Mouse (Mus musculus) layer of hippocampus, postnatal 10 days (tissue): ENCODE measurements around the gene Ush1c. TPM values are rescaled to one million over a fixed set of nuclear protein-coding genes. Genes with fewer than 3 reads are reported as not detected.

Experiments
- DNase-seq, 2 experiments: peaks; one replicate each; pipeline ENCODE4 v3.0.0; 2021; ENCODE audit warnings: low spot score in 2 of 2
- long read RNA-seq: library from polyadenylated mRNA; stranded (forward); transcript quantifications from one replicate; pipeline ENCODE4 v2.0.0, GENCODE M21; 2023
- total RNA-seq, 2 experiments: library from RNA; stranded (reverse); gene quantifications; 2 replicates each; pipeline ENCODE4 v1.2.3; 2021

The Ush1c gene
- under 1 TPM in 1 of 2 experiments, not detected in 1; 0.21 TPM for total RNA-seq
- long read RNA-seq, result 0 reads

DNA sequence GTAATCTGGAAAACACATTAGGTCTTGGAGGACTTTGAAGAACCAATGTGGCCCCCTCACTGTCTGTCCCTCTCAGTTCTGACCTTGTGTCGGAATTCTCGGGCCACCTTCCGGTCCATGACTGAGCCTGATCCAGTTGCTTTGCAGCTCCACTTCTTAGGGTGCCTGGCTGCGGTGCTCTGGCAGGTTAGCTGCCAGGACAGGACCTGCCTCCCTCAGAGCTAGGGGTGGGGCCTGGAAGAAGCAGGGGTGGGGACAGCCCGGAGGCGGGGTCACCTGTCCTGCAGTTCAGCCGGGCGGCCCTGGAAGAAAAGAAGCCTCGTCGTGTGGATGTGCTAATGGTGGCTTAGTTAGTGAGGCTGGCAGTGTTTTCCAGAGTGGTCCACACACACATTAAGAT, at the start of gene Ush1c:
Ush1c (minus strand) TSS at position 158 of the 400 bp plus-strand sequence.
- DNase-seq, result no peak

DNA sequence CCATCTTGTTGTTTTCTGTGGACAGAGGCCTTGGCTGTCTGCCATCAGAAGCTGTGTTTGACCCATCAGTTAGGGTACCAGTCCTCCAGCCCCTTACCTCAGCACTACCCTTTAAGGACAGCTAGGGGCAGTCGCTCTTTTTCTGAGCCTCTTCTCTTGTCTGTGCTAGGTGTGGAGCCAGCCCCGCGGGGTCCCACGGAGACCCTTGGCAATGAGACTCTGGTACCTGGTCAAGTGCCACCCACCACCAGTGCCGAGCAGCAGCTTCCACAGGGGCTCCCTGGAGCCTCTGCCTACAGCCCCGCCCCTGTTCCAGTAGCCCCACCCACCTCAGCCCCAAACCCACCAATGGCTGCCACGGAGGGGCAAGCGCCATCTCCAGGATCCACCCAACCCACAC, 48.7 kb upstream of the Ush1c start:
- no peak for DNase-seq

DNA sequence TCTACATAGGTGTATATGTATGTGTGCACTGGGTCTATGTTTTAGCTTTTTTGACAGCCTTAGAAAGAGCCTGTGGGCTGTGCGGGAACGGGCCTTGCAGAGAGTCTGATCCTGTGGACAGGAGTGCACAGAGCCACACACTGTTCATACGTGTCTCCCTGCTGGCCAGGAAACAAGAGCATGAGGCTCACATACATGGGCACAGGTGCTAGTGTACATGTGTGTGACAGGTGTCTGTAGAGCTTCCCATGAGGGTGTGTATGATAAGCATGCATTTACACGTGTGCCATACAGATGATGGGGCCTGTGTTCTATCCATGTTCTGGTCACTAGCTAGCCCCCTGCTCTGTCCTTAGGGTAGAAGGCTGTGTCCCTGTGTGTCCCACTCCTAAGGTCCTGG, 48.1 kb upstream of the Ush1c start:
- no peak for DNase-seq

DNA sequence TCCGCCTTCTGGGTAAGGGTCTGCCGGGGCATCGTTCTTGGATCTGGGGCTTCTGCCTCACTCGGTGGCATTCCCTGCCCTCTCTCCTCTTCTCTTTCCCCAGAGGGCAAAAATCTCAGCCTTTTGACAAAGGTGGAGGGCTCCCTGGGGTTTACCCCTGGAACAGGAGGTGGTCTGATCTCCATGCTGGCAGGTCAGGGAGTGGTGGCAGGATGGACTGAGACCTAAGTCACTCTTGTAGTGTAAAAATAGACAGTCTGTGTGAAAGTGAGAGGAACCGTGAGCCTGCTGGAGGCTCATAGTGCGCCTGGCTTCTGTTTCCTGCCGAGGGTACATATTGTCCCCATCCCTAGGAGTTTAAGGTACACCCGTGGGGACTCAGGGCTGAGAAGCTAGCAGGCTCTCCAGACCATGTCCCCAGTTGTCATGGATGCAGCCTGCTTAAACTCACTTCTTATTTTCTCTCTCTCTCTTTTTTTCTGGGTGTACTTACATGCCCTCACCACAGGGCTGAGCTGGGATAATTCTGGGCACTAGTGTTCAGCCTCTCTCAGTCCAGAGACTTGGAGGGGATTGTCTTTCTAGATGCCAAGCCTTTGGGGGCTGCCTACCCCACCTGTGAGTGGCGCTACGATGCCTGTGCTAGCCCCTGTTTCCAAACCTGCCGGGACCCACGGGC, 47.0 kb upstream of the Ush1c start:
- no peak for DNase-seq

DNA sequence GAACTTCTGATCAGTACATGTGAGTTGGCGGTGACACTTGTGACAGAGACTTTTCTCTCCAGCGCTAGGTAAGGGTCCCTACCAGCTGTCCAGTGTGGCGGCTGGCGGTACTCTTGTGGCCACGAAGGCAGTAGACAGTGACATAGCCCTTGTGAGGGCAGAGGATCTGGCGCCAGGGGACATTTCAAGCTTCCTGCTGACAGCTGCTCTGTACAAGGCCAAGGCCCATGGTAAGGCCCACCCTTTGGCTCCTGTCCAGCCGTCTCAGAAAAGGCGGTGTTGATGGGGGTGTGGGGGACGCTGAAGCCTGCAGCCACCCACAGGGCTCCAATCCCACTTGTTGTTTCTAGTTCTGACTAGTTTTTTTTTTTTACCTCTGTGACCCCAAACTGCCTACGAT, 45.4 kb upstream of the Ush1c start:
- no peak for DNase-seq

DNA sequence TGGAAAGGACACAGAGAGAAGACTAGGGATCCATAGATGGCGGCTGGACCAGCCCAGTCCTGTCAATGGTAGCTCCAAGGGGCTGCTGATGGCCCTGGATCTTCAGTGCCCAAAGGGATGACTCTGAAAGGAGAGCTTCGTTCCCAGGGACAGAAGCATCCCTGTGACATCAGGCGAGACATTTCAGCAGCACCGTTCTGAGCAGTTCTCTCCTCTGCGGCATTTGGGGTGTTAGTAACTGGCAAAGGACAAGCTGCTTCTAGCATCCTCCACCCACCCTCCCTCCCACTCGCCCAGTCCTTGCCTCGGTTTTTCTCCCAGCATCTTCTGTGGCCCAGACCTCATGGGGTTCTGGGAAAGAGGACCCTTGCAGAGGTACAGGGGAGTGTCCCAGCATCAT, 44.0 kb upstream of the Ush1c start:
- no peak for DNase-seq

DNA sequence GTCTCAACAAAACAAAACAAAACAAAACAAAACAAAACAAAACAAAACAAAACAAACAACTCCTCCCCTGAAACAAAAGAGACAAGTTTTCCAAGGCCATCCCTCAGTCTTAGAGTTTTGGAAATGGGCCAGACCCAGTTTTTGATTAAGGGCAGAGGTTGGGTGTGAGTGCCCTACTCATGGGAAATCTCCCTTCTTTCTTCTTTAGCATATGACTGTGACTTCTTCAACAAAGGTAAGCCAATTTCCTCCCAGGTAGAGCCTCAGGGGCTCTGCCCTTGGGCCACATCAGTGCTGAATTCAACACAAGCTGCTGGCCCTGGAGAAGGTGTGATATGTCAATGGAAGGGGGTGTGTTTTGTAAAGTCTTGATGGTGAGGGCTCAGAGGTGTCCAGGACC, 42.6 kb upstream of the Ush1c start:
- DNase-seq, result no peak

DNA sequence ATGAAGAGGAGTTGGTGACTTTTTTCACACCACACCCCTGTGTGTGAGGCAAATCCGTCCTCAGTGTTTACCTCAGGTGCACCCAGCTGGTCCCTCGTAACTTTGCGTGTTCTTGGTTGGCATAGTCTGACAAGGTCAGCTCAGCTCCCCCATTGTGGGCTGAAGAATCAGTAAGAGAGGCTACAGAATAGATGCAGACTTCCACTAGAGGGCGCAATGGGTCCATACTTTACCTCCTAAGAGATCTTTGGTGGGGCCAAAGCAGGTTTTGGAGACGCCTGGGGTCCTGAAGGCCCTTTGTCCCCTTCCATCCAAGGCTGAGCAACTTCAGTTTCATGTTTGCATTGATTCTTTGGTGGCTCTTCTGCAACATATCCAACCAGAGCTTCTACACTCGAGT, 41.6 kb upstream of the Ush1c start:
- peak; percentile 75 to 79 for DNase-seq

DNA sequence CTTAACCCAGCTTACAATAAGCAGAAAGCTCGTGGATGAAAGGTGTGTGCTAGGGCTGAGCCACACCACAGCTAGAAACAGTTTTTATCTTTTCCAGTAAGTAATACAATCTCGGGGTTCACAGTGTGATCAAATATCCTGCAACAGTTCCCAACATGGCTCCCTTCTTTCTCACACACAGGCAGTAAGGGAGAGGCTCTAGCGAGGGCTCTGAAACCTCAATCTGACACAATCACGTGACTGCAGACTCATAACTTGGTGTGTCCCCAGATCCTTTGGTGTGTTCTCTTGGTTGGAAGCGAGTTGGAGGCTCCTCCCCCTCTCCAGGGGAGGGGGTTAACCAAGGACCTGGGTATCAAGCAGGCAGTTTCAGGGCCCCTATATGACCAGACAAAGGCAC, 37.9 kb upstream of the Ush1c start:
- DNase-seq, result no peak

DNA sequence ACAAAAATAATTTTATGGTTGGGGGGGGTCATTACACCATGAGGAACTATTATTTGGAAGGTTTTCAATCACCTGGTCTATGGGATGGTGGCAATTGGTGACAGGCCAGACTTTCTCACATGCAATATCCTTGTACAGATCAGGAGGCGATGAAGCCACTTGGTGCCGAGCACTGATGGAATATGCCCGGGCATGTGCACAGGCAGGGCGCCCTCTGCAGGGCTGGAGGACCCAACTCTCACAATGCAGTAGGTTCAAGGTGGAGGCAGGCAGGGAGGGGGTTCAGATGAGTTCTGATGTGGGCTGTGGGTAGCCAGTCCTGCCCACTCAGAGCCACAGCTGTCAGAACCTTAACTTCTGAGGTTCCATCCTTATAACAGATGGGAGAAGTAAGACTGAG, 13.5 kb upstream of the Ush1c start:
- DNase-seq, result no peak

DNA sequence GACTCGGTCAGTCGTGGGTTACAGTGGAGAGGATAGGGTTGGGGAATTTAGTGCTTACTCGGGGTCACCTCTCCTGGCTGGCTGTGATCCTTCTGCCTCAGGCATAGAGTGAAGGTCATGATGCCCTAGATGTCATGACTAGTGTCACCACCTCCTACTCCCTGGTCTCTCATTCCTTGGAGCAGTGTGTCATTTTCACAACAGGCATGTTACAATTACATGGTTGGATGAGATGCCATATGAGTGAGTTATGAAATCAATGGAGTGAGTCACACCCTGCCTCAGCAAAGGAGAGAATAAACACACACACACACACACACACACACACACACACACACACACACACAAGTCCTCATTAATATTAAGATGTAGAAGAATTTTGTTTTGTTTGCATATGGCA, 9.3 kb upstream of the Ush1c start:
- DNase-seq, result no peak

DNA sequence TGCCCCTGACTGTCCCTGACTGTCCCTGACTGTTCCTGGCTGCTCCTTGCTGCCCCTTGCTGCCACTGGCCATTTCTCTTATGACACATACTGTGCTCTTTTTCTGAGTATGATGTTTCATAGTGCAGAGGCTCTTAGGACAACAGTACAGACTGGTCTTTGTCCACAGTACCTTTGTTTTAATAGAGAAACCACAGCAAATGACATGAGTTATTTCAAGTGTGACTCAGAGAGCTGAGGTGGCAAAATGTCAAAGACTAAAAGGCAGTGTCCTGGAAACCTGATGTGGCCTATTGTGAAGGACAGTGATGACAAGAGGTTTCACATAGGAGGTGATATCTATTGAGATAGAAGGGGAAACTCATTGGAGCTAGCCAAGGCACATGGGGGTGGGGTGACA, 8.6 kb upstream of the Ush1c start:
- no peak for DNase-seq

DNA sequence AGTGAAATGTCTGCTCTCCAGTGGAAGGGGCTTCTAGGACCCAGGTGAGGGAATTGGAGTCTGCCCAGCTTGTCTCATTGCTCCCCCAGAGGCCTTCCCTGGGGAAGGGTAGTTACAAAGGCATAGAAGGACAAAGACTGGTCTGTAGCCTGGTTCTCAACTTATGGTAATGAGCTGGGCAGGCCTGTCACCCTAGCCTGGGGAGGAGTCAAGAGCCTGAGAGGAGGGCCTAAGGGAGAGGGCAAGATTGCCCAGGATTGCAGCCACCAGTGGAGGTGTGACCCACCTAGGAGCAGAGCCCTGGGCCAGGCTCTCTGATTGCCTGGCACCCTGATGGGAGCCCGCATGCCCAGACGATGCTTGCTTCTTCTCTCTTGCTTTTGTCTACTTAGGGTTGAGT, 2.4 kb upstream of the Ush1c start, which contains the start of gene Otog:
Otog (plus strand) TSS at position 292 of the 400 bp plus-strand sequence.
- no peak for DNase-seq

DNA sequence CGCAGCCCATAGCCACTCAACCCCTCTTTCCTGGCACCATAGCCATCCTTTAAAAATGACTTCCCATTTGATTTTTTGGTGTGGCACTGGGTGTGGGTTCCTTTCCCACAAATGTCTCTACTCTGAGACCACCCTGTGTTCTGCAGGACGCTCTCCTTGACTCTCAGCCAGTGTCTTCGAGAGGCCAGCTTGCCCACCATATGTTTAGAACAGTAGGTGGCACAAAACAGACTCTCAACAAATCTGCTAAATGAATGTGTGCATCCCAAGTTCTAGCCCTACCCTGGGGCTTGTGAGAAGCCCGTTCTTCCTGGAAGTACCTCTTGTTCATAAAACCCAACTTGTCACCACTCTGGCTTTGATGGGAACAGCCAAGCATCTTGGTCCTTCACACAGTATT, 1.8 kb upstream of the Ush1c start:
- DNase-seq, result no peak

DNA sequence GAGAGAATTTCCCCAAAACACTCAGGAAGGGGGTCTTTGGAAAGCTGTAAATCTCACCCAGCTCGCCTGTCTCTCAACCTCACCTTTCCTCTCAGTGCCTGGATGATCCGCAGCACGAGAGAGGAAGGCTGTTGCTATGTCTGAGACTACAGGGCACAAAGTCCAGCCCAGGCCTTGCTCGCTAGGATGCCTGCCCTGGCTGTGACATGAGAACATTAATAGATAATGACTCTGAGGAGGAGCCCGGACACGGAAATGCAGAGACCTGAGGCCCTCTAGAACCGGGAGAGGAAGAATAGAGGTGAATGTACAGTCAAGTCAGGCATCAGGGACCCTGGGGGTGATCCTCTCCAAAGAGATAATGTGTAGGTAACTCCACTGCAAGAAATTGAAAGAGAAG, 1.1 kb downstream of the Ush1c start:
- no peak for DNase-seq

DNA sequence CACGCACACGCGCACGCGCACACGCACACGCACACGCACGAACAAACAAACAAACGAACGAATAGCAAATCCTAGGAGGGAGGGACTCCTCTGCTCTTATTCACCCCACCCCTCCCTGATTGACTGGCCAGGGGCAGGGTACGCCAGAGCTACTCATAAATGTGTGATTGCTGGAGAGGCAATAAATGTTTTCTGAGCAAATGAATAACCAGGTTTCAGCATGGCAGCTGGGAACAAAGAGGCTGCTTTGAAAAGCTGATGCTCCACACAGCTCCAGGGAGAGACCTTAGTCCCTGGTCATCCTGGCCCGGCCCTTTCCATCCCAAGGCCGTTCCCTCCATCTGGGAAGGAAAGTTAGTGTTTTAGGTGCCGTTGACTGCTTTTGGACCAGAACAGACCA, 1.9 kb downstream of the Ush1c start:
- no peak for DNase-seq

DNA sequence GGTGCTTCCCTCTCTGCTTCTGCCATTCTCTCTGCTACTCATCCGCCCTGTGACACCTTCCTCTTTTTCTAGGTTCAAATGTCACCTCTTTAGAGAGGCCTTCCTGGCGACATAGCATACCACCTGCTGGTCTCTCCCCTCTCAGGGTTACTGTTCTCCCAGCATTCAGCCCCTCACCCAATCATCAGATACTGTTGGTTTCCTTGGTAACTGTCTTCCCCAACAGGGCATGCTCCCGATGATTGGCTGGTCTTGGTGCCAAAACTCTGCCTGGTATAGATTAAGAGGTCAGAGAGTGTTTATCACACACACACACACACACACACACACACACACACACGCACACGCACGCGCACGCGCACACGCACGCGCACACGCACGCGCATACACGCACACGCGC, 2.4 kb downstream of the Ush1c start:
- peak; percentile 15 to 27 for DNase-seq

DNA sequence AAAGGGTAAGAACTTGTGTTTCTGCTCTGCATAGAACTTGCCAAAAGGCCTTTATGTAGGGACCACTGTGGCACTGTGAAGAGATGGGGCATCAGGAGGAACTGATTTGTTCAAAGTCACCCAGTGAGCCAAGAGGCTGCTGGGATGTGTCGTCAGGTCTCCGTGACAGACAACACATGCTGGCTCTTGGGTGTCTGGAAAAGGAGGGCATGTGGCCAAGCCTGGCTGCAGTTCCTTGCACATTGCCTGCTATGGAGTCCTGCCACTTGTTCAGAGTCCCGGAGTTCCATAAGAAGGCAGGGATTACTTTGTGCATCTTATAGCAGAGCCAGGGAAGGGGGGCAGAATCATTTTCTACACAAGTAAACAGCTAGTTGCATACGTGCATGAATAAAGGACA, 11.4 kb downstream of the Ush1c start:
- DNase-seq, result peak; percentile 30 to 58

DNA sequence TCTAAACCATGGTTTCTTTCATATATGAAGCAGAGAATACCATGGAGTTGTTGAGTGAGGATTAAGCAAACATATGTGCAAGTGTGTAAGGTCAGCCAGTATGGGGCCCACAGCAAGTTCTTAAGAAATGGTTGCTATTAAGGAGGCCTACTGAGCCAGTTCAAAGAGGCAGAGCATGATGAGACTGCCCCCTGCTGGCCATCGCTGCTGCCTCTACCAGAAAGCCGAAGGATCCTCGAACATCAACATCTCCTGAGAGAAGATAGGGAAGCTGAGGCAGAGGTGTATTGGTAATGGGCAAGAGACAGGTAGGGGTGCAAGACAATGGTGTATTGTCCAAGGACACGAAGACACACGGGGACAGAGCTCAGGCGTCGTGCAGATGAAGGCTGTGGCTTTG, 12.1 kb downstream of the Ush1c start:
- DNase-seq, result peak; percentile 70 to 71

DNA sequence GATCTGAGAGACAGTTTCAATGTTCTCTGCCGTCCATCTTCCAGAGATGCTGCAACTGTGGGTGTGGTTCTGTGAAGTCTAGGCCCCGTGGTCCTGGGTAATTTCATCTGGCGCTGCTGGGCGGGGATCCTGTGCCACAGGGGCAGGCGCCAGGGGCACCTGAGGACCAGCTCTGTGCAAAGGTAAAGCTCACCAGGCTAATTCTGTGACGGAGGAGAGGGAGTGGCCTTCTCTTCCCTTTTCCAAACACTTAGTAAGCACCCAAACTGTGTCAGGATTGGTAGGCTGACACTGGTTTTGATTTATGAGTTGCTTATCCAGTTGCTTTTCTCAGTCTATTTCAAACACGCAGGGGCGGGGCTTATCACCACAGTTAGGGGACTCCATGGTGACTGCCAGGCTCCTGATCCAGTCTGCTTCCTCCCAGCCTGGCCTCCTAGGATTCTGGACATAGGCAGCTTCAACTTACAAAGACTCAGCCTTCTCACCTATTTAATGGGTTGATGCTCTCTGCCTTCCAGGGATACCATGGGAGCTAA, 17.6 kb downstream of the Ush1c start:
- no peak for DNase-seq

DNA sequence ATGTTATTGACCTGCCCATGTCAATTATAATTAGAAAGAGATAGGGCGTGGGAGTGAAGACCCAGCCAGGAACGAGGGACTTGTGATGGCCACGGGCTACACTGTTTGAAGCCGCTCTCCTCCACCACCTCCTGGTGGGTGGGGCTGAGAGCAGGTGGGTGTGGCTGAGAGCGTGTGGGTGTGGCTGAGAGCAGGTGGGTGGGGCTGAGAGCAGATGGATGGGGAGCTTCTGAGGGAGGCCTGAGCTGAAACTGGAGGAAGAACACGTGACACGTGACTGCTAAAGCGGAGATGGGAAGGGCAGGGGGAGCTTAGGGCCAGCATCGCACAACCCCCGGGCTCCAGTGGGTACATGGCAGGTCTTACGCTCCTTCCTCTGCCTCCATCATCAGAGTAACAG, 19.9 kb downstream of the Ush1c start:
- no peak for DNase-seq

DNA sequence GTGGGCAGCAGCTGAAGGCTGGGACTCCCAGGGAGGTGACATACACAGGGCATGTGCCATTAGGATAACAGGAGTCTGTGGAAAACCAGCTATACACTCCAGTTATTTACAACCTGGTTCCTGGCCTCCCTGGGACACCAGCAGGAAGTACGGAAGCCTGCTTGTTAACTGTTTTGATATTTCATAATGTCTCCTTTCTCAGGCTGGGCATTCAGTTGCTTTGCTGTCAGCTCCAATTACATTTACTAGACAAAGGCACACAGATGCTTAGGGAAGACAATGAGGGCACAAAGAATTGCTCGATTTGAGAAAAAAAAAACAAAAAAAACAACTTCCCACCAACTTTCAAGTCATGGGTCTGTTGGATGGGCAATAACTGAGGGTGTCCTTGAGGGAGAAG, 21.8 kb downstream of the Ush1c start:
- DNase-seq, result no peak

DNA sequence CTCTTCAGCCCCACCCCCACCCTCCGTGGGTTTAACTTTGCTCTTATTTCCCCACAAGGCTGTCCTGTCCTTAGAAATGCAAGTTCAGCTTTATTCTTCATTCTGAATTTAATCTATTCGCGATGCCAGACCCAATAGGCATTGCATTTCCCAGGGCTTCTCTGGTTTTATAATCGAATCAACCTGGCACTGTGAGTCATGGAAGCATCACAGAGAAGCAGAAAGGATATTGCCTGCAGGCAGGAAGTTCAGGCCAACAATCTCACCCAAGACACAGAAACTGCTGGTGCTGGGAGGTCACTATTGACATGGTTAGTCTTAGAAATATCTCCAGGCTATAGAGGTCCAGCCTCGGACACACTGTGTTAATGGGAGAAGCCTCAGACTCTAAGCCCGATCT, 28.0 kb downstream of the Ush1c start:
- DNase-seq, result no peak
